Mouse (Mus musculus): Measurements from ENCODE around the gene Zc3h12d. TPM values are rescaled to one million over a fixed set of nuclear protein-coding genes. Genes with fewer than 3 reads are reported as not detected.

The Zc3h12d gene
- polyA plus RNA-seq, 1 experiment from 2014 or later: 1.2 TPM

DNA sequence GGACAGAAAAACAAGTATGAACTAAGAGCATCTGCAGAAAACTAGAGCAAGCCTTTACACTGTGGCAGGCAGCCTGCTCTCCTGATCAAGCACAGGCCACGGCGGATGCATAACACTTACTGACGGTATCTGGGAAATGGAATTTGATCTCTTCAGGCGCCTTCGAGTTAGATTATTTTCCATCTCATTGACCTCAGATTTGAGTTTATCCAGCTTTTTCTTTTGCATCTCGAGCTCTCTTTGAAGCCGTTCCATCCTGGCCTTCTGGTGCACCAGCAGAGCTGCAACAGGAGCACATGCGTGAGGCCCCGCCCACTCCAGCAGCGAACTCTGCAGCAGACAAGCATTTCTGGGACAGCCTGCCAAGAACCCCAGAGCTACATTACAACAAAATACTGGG lies 79.0 kb downstream of the Zc3h12d start:
- no peak overlapping the region for H3K27ac ChIP-seq (ENCODE audit: low read depth, low read length)
- H3K4me2 ChIP-seq (replicated peaks; ENCODE audit: low read depth): no peak overlapping the region
- H3K36me3 ChIP-seq (ENCODE audit: control insufficient read depth, insufficient read depth): peaks cover 36% of the 10 kb centered on the region
- H3K4me1 ChIP-seq (replicated peaks; ENCODE audit: control insufficient read depth, insufficient read depth, low read length): no peaks in the 10 kb centered on the region
- no peaks in the 10 kb centered on the region for H3K9me3 ChIP-seq (ENCODE audit: control insufficient read depth)
- WGBS: 75% methylated on average over 10 of the region's 10 CpGs
- H3K9ac ChIP-seq (ENCODE audit: low read depth, low read length): no peak overlapping the region
- no peaks in the 10 kb centered on the region for H3K27me3 ChIP-seq (replicated peaks; ENCODE audit: control insufficient read depth, insufficient read depth, low read length)
- TF ChIP-seq CTCF (IDR thresholded peaks at IDR 0.05; ENCODE audit: low read depth): no peak
- no peak overlapping the region for H3K4me3 ChIP-seq (ENCODE audit: low read depth, low read length)
- no peak for ATAC-seq

Small RNA genes lying within 50 kb of the gene (microRNA-seq; reads per million reads assigned to microRNA genes)
- gene Mir5104: 6.2 reads per million, percentile 17 among the genes with 10 or more reads in this experiment

Other genes starting within 250 kb of the Zc3h12d start
- gene Lrp11, start 242.7 kb upstream of the Zc3h12d start, polyA plus RNA-seq (2015; fragmentation: Nextera tagmentation; extraction: Ambion mirVana): 4.0 and 4.2 TPM in 2 replicates
- 11.4 and 14.2 TPM in 2 replicates for gene Nup43, start 165.0 kb upstream of the Zc3h12d start, polyA plus RNA-seq (2015; fragmentation: Nextera tagmentation; extraction: Ambion mirVana)
- 80.9 and 82.5 TPM in 2 replicates for gene Pcmt1, start 151.3 kb upstream of the Zc3h12d start, polyA plus RNA-seq (2015; fragmentation: Nextera tagmentation; extraction: Ambion mirVana)
- 5.5 and 6.6 TPM in 2 replicates for gene Lats1, start 151.3 kb upstream of the Zc3h12d start, polyA plus RNA-seq (2015; fragmentation: Nextera tagmentation; extraction: Ambion mirVana)
- gene Katna1, start 106.5 kb upstream of the Zc3h12d start, polyA plus RNA-seq (2015; fragmentation: Nextera tagmentation; extraction: Ambion mirVana): 33.0 and 37.1 TPM in 2 replicates
- gene Ginm1, start 39.6 kb upstream of the Zc3h12d start, polyA plus RNA-seq (2015; fragmentation: Nextera tagmentation; extraction: Ambion mirVana): 91.9 and 92.8 TPM in 2 replicates
- 17.1 and 19.7 TPM in 2 replicates for gene Ppil4, start 39.6 kb upstream of the Zc3h12d start, polyA plus RNA-seq (2015; fragmentation: Nextera tagmentation; extraction: Ambion mirVana)
- gene Tab2, start 123.8 kb downstream of the Zc3h12d start, polyA plus RNA-seq (2015; fragmentation: Nextera tagmentation; extraction: Ambion mirVana): 18.0 and 21.0 TPM in 2 replicates

Measured in intestine, postnatal 0 days (tissue).